Mouse (Mus musculus): ENCODE results near the gene Plbd2.

Gene Plbd2

GRCm38 (mm10) chr5:120472770-120473169 is 30.7 kb downstream of the Plbd2 start, which contains the start of gene Sdsl:
Sdsl (minus strand) TSS chr5:120472810.
- DNase-seq, result no peak

- DNase-seq, result no peak
Observed at GRCm38 (mm10) chr5:120471538-120471937, 31.9 kb downstream of the Plbd2 start.

DNA sequence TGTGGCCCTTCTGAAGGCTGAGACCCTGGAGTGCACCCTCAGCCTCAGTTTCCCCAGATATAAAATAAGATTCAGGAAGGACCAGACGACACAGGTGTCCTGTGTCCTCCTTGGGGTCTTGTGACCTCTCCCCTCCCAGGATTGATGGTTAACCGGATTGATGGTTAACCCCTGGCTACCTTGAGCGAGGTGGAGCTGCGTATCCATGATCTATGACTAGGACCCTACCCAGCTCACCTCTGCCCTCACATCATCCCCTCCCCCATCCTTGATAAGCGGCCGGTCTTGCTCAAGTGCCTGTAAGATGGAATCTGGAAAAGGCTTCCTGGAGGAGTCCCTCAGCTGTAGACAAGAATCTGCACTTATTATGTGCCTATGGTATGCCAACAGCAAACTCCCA is 34.6 kb downstream of the Plbd2 start:
- no peak for DNase-seq

DNA sequence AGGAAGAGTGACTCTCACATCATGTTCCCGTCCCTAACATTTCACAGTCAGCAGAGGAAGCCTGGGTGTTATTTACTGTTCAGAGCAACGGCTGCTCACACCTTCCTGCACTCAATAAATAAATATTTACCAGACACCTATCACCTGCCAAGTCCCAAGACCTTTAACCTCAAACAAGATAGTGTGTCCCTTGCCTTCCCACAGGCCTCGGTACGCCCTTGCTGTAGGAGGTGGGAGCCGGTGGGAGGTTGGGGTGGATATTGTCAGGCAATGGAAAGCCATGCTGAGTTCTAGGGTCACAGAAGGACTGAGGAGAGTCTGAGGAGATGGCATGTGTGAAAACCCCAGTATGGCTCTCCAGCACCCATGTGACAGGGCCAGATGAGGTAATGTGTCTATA is 35.1 kb downstream of the Plbd2 start:
- no peak for DNase-seq

- no peak for DNase-seq
Observed at GRCm38 (mm10) chr5:120467026-120467425, 36.4 kb downstream of the Plbd2 start.

DNA sequence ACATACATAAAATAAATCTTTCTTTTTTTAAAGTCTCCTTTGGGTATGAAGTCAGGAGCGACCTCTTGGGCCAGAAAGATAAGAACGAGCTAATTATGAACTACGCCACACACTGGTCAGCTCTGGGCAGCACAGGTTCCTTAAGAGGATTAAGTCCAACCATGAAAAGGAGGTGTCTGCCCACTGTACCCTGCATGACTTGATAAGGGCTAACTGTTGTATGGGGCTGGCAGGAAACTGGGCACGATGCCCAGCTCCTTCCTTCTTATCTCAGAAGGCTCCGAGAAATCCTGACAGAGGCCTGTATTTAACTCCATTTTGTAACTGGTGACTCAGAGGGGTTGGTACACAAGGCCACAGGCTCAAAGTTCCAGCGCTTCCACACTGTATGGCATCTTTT is 37.6 kb downstream of the Plbd2 start:
- DNase-seq, result no peak

- DNase-seq, result no peak
Observed at GRCm38 (mm10) chr5:120465062-120465461, 38.4 kb downstream of the Plbd2 start.

DNA sequence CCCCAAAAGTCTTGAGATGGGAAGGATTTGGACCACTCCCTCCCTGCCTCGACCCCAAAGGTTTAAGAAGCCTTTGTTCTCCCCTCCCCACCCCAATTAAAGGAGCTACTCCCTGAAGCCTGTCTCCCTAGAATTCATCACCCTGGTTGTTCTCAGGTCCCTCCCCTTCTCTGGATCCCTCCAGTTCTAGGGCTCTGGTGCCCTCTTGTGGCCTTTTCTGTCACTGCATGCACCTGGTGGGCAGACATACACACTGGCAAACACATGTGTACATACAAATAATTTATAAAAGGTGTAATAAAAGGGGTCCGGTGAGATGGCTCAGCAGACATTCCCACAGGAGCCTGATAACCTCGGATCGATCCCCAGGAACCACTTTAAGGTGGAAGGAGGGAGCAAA is 39.1 kb downstream of the Plbd2 start:
- DNase-seq, result no peak

GRCm38 (mm10) chr5:120461902-120462301 is 41.5 kb downstream of the Plbd2 start:
- no peak for DNase-seq

DNA sequence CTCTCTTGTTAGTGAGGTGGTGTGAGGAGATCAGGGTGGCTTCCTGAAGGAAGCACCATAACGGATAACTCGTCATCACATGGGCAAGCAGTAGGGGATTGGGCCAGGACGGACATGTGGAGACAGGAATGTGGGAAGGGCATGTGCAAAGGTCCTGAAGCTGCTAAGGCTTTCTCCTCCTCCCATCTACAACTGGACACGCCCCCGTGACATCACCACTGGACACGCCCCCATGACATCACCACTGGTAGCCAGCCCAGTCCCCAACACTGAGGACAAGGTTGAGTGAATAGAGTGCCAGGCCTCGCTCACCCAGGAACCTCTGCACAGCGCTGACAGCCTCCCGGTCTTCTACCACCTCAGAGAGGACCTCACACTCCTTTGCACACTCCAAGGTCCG is 44.3 kb downstream of the Plbd2 start:
- no peak for DNase-seq

GRCm38 (mm10) chr5:120457628-120458027 is 45.8 kb downstream of the Plbd2 start:
- DNase-seq, result peak; percentile 45

DNA sequence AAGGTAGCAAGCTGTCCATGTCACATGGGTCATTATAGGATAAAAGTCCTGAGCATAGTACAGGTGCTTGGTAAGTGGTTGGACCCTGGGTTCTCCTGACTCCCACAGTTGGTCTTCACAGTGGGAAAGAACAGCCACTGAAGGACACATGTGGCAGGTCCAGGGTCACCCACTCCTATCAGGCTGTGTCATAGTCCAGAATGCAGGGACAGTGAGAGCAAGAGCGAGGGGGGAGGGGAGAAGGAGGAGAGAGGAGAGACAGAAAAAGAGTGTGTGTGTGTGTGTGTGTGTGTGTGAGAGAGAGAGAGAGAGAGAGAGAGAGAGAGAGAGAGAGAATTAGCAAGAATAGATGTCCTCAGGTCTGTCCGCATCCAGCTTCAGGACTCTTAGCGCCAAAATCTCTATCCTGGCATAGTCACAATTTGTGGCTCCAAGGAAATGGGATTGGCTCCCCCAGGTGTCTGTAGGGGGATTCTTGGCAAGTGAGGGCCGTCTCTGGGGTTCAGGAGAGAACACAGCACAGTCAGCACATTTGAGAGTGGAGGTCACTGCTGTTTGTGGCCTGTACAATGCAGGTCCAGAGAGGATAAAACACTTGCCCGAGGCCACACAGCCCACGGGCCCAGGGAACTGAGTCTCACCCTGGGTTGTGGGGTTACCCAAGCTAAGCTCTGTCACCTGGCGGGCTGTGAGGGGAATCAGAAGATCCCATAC is 46.4 kb downstream of the Plbd2 start:
- no peak for DNase-seq

DNA sequence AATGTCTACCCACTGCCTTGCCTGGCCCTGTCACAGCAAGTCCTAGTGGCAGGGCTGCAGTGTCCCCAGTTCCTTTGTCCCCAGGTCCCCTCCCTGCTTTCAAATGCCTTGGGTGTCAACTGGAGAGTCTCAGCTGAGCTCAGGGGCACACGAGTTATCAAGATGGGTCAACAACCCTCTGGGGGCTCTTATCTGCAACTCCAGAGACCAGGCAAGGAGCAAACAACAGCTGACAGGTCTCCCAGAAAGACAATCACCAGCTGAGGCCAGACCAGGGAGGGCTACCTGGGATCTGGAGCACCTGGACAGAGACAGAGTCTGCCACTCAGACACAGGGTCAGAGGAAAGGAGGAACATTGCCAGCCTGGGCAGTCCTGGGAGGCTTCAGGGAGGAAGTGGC is 47.2 kb downstream of the Plbd2 start:
- no peak for DNase-seq

DNA sequence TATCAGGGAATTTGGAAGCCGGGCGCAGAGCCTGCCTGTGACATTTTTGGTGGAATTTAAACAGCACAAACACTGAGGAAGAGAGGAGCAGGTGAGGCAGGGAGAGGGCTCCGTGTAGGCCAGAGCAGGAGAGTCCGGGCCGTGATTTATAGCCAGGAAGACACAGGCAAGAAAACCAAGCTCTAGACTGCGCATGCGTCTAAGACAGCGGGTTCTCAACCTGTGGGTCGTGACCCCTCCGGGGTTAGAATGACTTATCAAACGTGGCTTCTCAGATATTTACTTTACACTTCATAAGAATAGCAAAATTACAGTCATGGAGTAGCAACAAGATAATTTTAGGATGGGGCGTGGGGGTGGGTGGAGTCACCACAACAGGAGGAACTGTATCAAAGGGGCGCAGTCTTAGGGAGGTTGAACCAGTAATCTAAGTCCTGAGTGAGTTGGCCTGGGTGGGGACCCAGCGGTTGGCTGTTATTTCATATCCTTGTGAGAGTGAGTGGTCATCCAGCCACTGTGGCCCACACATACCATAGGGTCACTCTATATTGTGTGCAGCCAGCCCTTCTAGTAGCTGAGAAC is 48.6 kb downstream of the Plbd2 start:
- DNase-seq, result no peak

- DNase-seq, result no peak
Observed at GRCm38 (mm10) chr5:120447305-120447704, 56.1 kb downstream of the Plbd2 start.

- DNase-seq, result peak; percentile 82
Observed at GRCm38 (mm10) chr5:120440733-120441132, 62.7 kb downstream of the Plbd2 start.

- DNase-seq, result no peak
Observed at GRCm38 (mm10) chr5:120439887-120440670, 63.3 kb downstream of the Plbd2 start.

DNA sequence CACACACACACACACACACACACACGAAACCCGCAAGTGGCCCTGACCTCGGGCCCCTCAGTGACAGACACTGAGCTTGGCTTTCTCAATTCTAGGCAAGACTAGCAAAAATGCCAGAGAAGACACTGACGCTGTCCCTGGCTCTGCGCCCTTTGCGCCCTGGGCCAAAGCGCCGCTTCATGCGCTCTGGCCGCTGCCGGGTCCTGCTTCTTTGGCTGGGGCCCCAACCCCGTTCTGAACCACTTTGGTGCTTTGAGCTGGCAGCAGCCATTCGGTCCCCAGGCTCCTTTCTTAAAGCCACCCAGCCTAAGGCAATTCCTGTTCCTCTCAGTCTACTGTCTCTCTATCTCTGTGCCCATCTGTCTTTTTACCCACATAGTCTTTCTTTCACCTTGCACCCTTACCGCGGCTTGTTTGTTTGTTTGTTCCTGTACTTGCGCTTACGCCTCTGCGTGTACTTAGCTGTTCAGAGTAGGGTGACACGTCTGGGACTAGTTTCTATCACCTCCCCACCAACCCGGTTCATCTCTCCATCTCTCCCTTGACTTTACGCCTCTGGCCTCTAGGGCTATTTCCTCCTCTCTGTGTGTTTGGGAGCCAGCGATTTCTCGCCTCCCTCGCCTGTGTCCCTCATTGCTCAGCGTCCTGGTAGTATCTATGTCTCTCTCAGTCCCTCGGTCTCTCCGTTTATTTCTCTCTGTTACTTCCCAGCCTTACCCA is 64.3 kb downstream of the Plbd2 start:
- DNase-seq, result peak; percentile 35

GRCm38 (mm10) chr5:120438469-120438868 is 65.0 kb downstream of the Plbd2 start:
- DNase-seq, result no peak

DNA sequence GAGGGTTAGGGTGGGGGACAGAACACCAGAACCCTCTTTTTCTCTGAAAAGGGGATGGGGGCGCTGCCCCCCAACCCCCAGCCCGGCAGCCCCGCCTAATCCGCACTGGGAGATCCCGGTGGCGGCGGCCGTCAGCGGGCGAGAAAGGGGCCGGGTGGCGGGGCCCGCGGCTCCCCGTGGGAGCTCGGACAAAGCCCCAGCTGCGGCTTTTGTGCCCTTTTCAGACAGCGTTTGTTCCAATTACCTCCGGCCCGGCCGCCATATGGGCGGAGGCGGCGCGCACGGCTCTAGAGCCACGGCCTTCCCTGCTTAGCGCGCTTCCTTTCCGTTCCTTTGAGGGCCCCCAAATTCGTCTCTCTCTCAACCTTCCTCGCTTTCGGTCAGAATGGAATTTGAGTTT is 65.4 kb downstream of the Plbd2 start:
- no peak for DNase-seq

DNA sequence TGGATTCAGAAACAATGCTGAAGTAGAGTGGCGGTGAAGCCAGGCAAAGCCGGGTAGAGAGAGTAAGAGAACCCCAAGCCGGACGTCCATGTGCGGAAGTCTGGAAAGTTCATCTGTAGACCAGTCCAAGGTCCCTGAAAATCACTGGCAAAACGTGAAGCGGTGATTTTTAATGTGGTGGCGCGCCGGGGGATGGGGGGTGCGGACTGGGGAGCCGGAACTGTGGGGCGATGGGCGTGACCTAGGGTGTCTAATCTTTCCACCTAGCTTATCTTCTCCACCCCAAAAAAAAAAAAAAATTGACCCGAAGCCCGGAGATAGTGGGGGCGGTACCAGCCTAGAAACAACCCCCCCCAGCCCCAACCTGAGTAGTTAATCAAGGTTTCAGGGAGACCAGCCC is 65.9 kb downstream of the Plbd2 start:
- no peak for DNase-seq

DNA sequence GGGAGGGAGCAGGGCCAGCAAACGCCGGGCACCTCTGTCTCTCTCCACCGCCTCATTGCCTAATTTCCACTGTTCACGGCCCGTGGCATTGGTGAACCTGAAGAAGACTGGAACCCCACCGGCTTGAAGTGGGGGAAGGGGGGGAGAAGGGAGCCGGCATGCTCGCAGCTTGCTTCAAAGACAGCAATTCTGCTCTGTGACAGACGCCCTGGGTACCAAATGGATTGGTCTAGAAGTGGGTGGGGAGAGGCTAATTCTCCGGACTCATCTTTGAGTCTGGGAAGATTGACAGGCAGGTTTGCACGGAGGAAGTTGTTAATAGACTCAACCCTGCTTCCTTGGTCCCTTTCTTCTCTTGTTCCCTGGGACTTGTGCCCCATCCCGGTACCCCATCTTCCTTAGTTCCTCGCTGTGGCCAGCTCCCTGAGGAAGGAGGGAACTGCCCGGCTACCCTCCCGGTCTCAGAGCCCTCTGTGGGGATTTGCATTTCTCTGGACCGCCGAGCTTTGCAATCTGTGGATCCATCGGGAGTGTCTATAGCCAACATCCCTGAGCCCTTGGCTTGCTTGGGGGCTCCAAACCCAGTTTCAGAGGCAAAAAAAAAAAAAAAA is 66.4 kb downstream of the Plbd2 start:
- no peak for DNase-seq
